Mouse (Mus musculus) right cerebral cortex, postnatal 14 days (tissue): ENCODE results near the gene Kcnj4.
"Not testable (repeated sequence)": the region's sequence is repeated elsewhere in the genome, so short reads cannot be mapped to it uniquely, and the experiment has no call there.

Experiments used
- DNase-seq: peaks from one replicate; pipeline ENCODE4 v3.0.0; 2022

Gene Kcnj4

GRCm38 (mm10) chr15:79511553-79512320 lies 6.7 kb upstream of the Kcnj4 start:
- peak; percentile 94 for DNase-seq

GRCm38 (mm10) chr15:79510425-79510824 lies 5.4 kb upstream of the Kcnj4 start:
- no peak for DNase-seq

- peak; percentile 66 for DNase-seq
Observed at GRCm38 (mm10) chr15:79509998-79510397, 5.0 kb upstream of the Kcnj4 start.

- DNase-seq: no peak
Observed at GRCm38 (mm10) chr15:79507055-79507828, 2.2 kb upstream of the Kcnj4 start.

GRCm38 (mm10) chr15:79506460-79506859 lies 1.4 kb upstream of the Kcnj4 start:
- no peak for DNase-seq

GRCm38 (mm10) chr15:79505616-79506283 lies 709 bp upstream of the Kcnj4 start:
- DNase-seq: peak; percentile 90

GRCm38 (mm10) chr15:79503438-79503837 lies 1.6 kb downstream of the Kcnj4 start:
- DNase-seq: no peak

- DNase-seq: peak; percentile 52
Observed at GRCm38 (mm10) chr15:79502891-79503341, 2.1 kb downstream of the Kcnj4 start.

GRCm38 (mm10) chr15:79500110-79500509 lies 4.9 kb downstream of the Kcnj4 start:
- DNase-seq: no peak

GRCm38 (mm10) chr15:79493527-79493926 lies 11.5 kb downstream of the Kcnj4 start:
- peak; percentile 67 for DNase-seq

GRCm38 (mm10) chr15:79489463-79489862 lies 15.6 kb downstream of the Kcnj4 start:
- no peak for DNase-seq

- peak; percentile 44 for DNase-seq
Observed at GRCm38 (mm10) chr15:79481181-79481688, 23.8 kb downstream of the Kcnj4 start.

- no peak for DNase-seq
Observed at GRCm38 (mm10) chr15:79477227-79477626, 27.8 kb downstream of the Kcnj4 start.

GRCm38 (mm10) chr15:79473638-79474355 lies 31.2 kb downstream of the Kcnj4 start:
- DNase-seq: no peak

GRCm38 (mm10) chr15:79473042-79473441 lies 32.0 kb downstream of the Kcnj4 start:
- no peak for DNase-seq

- DNase-seq: no peak
Observed at GRCm38 (mm10) chr15:79471095-79471494, 33.9 kb downstream of the Kcnj4 start.

GRCm38 (mm10) chr15:79470583-79470982 lies 34.5 kb downstream of the Kcnj4 start:
- no peak for DNase-seq

GRCm38 (mm10) chr15:79469577-79469976 lies 35.5 kb downstream of the Kcnj4 start:
- no peak for DNase-seq

GRCm38 (mm10) chr15:79466601-79467286 lies 38.3 kb downstream of the Kcnj4 start:
- DNase-seq: peak; percentile 91

- no peak for DNase-seq
Observed at GRCm38 (mm10) chr15:79456546-79456945, 48.5 kb downstream of the Kcnj4 start.

- DNase-seq: not testable (repeated sequence)
Observed at GRCm38 (mm10) chr15:79456104-79456503, 48.9 kb downstream of the Kcnj4 start.
